Mouse (Mus musculus) forebrain, embryonic 12.5 days (tissue): ENCODE data around the gene Tepp. TPM values are rescaled to one million over a fixed set of nuclear protein-coding genes. Genes with fewer than 3 reads are reported as not detected.

Experiments
- ATAC-seq: fragments of 200-750 bp; cut with Nextera tagmentation; 2 replicates; pipeline ENCODE4 v1.8.0; 2017; ENCODE audit warnings: moderate TSS enrichment; ENCODE audit not compliant: low FRiP score
- H3K27ac ChIP-seq: fragments of 300-500 bp; sonication (generic); 2 replicates; pipeline ENCODE4 v1.5.1; 2016; ENCODE audit warnings: mild to moderate bottlenecking
- H3K27me3 ChIP-seq: fragments of 300-500 bp; sonication (generic); 2 replicates; pipeline ENCODE4 v1.6.1; 2016; ENCODE audit warnings: mild to moderate bottlenecking
- H3K36me3 ChIP-seq: fragments of 300-500 bp; sonication (generic); replicated peaks from 2 replicates; pipeline ENCODE4 v1.6.1; 2016; ENCODE audit warnings: mild to moderate bottlenecking
- H3K4me1 ChIP-seq: fragments of 300-500 bp; sonication (generic); 2 replicates; pipeline ENCODE4 v1.6.1; 2016
- H3K4me2 ChIP-seq: fragments of 300-500 bp; sonication (generic); 2 replicates; pipeline ENCODE4 v1.6.1; 2016; ENCODE audit warnings: mild to moderate bottlenecking, moderate library complexity
- H3K4me3 ChIP-seq: fragments of 300-500 bp; sonication (generic); replicated peaks from 2 replicates; pipeline ENCODE4 v1.5.1; 2016; ENCODE audit warnings: mild to moderate bottlenecking
- H3K9ac ChIP-seq: fragments of 300-500 bp; sonication (generic); 2 replicates; pipeline ENCODE4 v1.6.1; 2016; ENCODE audit warnings: mild to moderate bottlenecking
- H3K9me3 ChIP-seq: fragments of 300-500 bp; sonication (generic); 2 replicates; pipeline ENCODE4 v1.6.1; 2016
- WGBS: fragments of 180-500 bp; shearing (Covaris S2); methylation state at CpG from one replicate; pipeline ENCODE4 v1.1.7; 2016; 5-methylcytosine and 5-hydroxymethylcytosine counted together
- polyA plus RNA-seq: library from polyadenylated mRNA; unstranded; fragments of >200 nt; fragmentation: Nextera tagmentation; extraction: Ambion mirVana; gene quantifications from 2 replicates; pipeline ENCODE4 v1.2.1, GENCODE M21; 2016

The Tepp gene
- polyA plus RNA-seq, 1 experiment from 2014 or later = not detected

DNA sequence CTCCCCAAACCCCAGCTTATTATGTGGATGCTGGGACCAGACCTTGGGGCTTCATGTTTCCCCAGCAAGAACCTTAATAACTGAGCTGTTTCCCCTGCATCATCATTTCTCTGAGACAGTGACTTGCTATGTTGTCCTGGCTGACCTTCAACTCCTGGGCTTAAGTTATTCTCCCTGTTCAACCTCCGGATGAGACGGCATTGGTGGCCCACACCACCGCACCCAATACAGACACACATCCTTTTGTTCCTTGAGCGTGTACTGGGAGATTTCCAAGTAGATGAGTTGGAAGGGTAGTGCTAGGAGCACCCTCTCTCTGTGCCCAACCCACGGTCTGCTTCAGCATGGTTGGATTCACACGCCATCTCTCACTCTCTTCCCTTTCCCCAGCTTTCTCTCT is 3.5 kb downstream of the Tepp start:
- no peak overlapping the region for H3K4me2 ChIP-seq
- H3K9ac ChIP-seq = no peak overlapping the region
- ATAC-seq = no peak
- H3K27ac ChIP-seq = no peak overlapping the region
- no peak overlapping the region for H3K4me3 ChIP-seq
- WGBS = 88% methylated on average over 6 of the region's 6 CpGs
- peaks cover 16% of the 10 kb centered on the region for H3K4me1 ChIP-seq
- H3K36me3 ChIP-seq = no peaks in the 10 kb centered on the region
- H3K27me3 ChIP-seq = peaks cover 7% of the 10 kb centered on the region; the same call in 1 of the 2 replicates
- H3K9me3 ChIP-seq = no peaks in the 10 kb centered on the region

DNA sequence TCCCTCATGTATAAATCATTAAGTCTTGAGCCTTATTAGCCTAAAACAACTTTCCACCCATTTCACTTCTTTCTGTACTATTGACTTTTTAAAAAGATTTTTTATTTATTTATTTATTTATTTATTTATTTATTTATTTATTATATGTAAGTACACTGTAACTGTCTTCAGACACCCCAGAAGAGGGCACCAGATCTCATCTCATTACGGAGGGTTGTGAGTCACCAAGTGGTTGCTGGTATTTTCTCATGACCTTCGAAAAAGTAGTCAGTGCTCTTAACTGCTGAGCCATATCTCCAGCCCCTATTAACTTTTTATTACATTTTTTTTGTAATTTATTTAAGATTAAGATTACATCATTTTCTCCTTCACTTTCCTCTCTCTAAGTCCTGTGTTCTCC is 4.3 kb downstream of the Tepp start:
- no peak overlapping the region for H3K27ac ChIP-seq
- peaks cover 14% of the 10 kb centered on the region for H3K27me3 ChIP-seq
- no peak overlapping the region for H3K4me3 ChIP-seq
- 83% methylated on average over 2 of the region's 2 CpGs for WGBS
- H3K4me1 ChIP-seq = peaks cover 16% of the 10 kb centered on the region
- no peak overlapping the region for H3K9ac ChIP-seq
- H3K4me2 ChIP-seq = no peak overlapping the region
- ATAC-seq = no peak
- H3K9me3 ChIP-seq = no peaks in the 10 kb centered on the region
- no peaks in the 10 kb centered on the region for H3K36me3 ChIP-seq

DNA sequence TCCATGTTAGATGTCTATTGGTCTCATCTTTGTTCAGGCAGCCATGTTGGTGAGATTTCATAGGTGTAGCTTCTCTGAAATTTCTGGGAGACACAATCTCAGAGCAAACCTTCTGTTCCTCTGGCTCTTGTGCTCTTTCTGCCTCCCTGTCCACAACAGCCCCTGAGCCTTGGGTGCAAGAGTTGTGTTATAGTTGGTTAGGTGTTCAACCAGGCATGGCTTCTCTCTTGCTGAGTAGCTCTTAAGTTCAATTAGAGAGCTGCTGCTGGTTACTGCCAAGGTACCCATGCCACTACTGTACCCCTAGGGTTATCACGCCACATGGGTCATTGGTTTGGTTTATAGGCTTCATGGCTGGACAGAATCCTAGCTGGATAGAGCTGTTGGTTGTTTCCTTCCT is 5.0 kb downstream of the Tepp start:
- Histone ChIP-seq H3K4me1 (peaks cover 16% of the 10 kb centered on the region), H3K27ac (no peak overlapping the region), H3K9ac (no peak overlapping the region), H3K4me3 (no peak overlapping the region), H3K9me3 (no peaks in the 10 kb centered on the region), H3K36me3 (no peaks in the 10 kb centered on the region), H3K27me3 (peaks cover 19% of the 10 kb centered on the region), H3K4me2 (no peak overlapping the region)
- WGBS = 95% methylated on average over 1 of the region's 1 CpGs
- no peak for ATAC-seq

DNA sequence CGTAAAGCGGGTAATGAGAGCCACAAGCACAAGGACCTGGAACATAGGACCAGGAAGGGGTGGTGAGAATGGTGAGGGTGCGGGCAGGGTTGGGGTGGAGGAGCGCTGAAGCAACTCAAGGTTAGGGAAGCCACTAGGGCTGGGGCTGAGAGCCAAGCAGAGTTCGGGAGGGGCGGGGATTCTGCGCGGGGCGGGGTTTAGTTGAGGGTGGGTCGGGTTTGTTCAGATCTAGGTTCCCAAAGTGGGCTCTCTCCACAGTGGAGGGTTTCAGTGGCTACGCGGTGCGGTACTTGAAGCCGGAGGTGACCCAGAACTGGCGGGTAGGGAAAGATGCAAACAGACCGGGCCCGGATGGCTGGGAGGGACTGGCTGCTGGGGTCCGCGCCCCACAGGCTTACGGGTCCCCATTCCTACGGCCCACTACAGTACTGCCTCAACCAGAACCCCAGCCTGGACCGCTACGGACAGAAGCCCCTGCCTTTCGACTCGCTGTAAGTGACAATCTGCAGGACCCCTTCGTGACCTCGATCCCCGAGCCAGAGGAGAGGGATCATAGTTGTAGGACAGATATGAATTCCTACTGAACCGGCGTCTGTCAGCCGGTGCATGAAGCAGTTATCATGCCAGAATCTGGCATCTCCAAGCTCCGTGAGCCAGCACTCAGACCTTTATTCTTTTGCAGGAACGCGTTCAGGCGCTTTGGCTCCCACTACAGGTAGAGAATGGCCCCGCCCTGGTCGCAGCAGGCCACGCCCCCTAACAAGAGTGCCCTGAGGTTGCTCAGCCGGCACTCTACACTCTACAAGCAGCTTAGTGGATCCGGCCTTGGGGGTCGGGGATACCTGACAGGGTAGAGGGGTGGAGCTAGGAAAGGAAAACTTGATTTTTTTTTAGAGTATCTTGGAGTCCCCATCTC is 10.1 kb downstream of the Tepp start:
- 2% methylated on average over 41 of the region's 41 CpGs for WGBS
- H3K27ac ChIP-seq = no peak overlapping the region
- H3K36me3 ChIP-seq = peaks cover 21% of the 10 kb centered on the region
- no peaks in the 10 kb centered on the region for H3K9me3 ChIP-seq
- ATAC-seq = peak; percentile 65
- H3K4me3 ChIP-seq = peak overlapping the region; percentile 37
- peak overlapping the region; percentile 54 for H3K9ac ChIP-seq
- H3K4me1 ChIP-seq = peaks cover 10% of the 10 kb centered on the region
- peaks cover 30% of the 10 kb centered on the region for H3K27me3 ChIP-seq
- H3K4me2 ChIP-seq = peak overlapping the region; percentile 79

DNA sequence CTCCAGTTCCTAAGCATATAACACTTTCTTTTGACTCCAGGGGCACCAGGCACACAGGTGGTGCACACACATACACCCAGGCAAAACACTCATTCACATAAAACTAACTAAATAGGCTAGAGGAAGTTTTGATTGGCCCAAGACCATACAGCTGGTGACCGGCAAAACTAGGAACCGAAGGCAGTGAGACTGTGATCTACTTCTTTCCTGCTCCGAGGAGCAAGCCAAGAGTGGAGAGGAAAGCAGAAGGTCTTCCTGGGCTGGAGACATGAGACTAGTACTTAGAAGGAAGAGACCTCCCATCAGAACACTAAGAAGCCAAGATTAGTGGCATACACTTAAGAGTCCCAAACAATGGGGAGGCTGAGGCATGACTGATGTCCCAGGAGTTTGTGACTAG is 12.8 kb downstream of the Tepp start:
- H3K4me1 ChIP-seq = peaks cover 10% of the 10 kb centered on the region
- H3K4me2 ChIP-seq = no peak overlapping the region
- H3K9ac ChIP-seq = no peak overlapping the region
- H3K27me3 ChIP-seq = peaks cover 29% of the 10 kb centered on the region
- WGBS = 91% methylated on average over 3 of the region's 3 CpGs
- peaks cover 48% of the 10 kb centered on the region for H3K36me3 ChIP-seq
- H3K4me3 ChIP-seq = no peak overlapping the region
- ATAC-seq = no peak
- no peaks in the 10 kb centered on the region for H3K9me3 ChIP-seq
- no peak overlapping the region for H3K27ac ChIP-seq

DNA sequence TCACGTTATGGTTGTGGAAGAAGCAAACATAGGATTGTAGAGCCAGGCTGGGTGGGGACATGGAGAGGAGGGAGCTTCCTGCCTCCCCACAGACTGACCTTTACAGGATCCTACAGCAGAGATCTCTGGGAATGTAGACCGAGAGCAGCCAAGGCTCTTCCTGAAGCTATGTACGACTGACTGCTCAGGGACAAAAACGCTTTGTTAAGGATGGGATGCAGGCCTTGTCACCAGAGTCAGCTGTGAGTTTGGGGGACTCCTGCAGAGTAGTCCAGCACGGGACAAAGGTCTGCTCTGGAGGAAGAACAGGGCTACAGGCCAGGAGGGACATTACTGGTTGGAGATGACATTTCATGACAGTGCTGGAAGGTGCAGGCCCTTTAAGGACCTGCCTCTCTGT is 14.3 kb downstream of the Tepp start:
- Histone ChIP-seq H3K4me1 (peaks cover 11% of the 10 kb centered on the region), H3K36me3 (peaks cover 62% of the 10 kb centered on the region), H3K4me2 (no peak overlapping the region), H3K4me3 (no peak overlapping the region), H3K9me3 (no peaks in the 10 kb centered on the region), H3K9ac (no peak overlapping the region), H3K27ac (no peak overlapping the region), H3K27me3 (peaks cover 16% of the 10 kb centered on the region)
- WGBS = 42% methylated on average over 5 of the region's 5 CpGs
- ATAC-seq = no peak

DNA sequence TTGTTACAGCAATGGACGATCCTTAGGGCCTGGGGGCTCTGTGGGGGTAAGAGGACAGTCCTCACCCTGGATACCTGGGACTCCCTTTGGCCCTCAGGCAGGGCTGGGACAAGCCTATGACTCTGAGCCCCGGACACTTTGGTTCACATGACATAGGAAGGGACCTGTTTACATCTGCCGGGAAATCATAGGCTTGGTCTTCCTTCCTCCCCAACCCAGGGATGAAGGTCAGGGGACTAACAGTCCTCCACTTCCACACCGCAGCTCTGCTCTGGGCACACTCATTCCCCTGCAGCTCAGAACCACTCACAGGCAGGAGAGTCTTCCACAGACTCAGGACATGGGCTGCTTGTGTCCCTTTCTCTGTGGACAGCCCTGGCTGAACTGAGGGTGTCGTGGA is 16.5 kb downstream of the Tepp start:
- no peak overlapping the region for H3K4me3 ChIP-seq
- no peak overlapping the region for H3K27ac ChIP-seq
- no peak overlapping the region for H3K9ac ChIP-seq
- 94% methylated on average over 5 of the region's 5 CpGs for WGBS
- H3K9me3 ChIP-seq = no peaks in the 10 kb centered on the region
- no peak overlapping the region for H3K4me2 ChIP-seq
- peaks cover 14% of the 10 kb centered on the region for H3K4me1 ChIP-seq
- H3K27me3 ChIP-seq = no peaks in the 10 kb centered on the region
- no peak for ATAC-seq
- H3K36me3 ChIP-seq = peaks cover 64% of the 10 kb centered on the region

DNA sequence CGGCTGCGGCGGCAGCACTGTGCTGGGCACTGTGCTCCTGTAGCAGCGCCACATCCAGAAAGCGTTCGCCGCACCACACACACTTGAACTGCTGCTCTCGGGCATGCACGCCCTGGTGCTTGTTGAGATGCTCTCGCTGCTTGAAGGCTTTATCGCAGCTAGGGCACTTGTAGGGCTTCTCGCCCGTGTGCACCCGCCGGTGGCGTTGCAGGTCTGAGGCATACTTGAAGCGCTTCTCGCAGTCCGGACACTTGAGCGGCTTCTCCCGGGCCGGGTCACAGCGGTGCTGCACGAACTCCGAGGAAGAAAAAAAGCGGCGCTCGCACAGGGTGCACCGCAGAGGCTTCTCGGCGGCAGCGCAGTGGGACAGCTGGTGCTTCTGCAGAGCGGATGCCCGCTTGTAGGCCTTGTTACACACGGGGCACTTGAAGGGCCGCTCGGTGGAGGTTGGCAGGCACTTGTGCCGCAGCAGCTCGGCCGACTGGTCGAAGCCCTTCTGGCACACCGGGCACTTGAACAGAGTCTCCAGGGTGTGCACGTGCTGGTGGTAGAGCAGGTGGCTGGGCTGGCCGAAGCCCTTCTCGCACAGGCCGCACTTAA is 17.6 kb downstream of the Tepp start:
- no peak for ATAC-seq
- Histone ChIP-seq H3K9me3 (no peaks in the 10 kb centered on the region), H3K36me3 (peaks cover 64% of the 10 kb centered on the region), H3K27me3 (no peaks in the 10 kb centered on the region), H3K27ac (no peak overlapping the region), H3K4me3 (no peak overlapping the region), H3K4me1 (peaks cover 18% of the 10 kb centered on the region), H3K9ac (no peak overlapping the region), H3K4me2 (no peak overlapping the region)
- WGBS = 87% methylated on average over 43 of the region's 46 CpGs

DNA sequence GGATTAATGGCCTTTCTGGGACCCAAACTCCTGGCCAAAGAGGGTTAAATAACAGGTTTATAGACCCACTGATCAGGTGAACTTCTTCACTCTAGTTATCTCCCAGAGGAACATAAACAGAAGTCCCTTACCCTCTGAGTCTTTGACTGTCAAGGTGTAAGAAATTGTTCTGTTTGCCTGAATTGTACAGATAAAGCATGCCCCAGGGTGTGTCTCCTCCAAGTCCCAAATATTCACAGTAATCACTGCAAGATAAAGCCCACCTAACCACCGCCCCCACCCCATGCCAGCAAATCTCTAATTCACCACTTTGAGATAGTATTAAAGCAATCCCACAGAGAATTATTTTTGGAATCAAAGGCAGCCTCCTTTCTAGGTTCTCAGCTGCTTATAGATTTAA is 20.0 kb downstream of the Tepp start:
- Histone ChIP-seq H3K4me1 (peaks cover 20% of the 10 kb centered on the region), H3K4me2 (peak overlapping the region; percentile 87), H3K27me3 (no peaks in the 10 kb centered on the region), H3K9me3 (no peaks in the 10 kb centered on the region), H3K9ac (peak overlapping the region; percentile 95), H3K27ac (0 out of 2 replicates have a peak overlapping the region, but pooled peaks have one; percentile 97), H3K36me3 (peaks cover 56% of the 10 kb centered on the region), H3K4me3 (peak overlapping the region; percentile 81)
- no peak for ATAC-seq
- WGBS = 74% methylated on average over 1 of the region's 1 CpGs

DNA sequence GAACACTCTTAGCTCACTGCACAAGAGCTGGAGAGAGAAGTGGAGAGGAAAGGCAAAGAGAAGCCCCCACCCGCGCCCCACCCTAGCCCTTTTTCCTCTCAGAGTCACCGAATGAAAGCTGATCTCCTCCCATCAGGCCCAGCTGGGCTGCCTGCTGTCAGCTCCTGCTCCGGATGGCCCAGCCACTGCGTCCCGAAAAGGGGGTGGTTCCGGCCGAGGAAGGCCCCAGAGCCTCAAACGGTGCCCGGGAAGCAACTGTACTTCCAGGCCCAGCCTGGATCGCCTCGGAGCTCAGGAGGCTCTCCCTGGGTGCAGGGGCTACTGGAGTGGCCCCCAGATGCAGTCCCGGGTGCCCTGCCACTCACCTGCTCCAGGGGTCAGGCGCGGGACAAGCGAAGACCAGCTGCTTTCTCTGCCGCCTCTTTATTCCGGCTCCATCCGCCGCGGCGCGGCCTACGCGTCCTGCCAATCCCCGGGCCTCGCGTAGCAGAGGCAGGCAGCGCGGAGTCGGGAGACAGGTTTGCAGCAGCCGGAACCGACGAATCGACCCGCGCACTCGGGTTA is 20.9 kb downstream of the Tepp start:
- WGBS = under 1% methylated on average over 38 of the region's 38 CpGs
- Histone ChIP-seq H3K36me3 (peaks cover 48% of the 10 kb centered on the region), H3K4me3 (peak overlapping the region; percentile 81), H3K9me3 (no peaks in the 10 kb centered on the region), H3K4me2 (peak overlapping the region; percentile 87), H3K27ac (peak overlapping the region; percentile 97), H3K27me3 (no peaks in the 10 kb centered on the region), H3K9ac (peak overlapping the region; percentile 95), H3K4me1 (peaks cover 20% of the 10 kb centered on the region)
- peak; percentile 60 for ATAC-seq

DNA sequence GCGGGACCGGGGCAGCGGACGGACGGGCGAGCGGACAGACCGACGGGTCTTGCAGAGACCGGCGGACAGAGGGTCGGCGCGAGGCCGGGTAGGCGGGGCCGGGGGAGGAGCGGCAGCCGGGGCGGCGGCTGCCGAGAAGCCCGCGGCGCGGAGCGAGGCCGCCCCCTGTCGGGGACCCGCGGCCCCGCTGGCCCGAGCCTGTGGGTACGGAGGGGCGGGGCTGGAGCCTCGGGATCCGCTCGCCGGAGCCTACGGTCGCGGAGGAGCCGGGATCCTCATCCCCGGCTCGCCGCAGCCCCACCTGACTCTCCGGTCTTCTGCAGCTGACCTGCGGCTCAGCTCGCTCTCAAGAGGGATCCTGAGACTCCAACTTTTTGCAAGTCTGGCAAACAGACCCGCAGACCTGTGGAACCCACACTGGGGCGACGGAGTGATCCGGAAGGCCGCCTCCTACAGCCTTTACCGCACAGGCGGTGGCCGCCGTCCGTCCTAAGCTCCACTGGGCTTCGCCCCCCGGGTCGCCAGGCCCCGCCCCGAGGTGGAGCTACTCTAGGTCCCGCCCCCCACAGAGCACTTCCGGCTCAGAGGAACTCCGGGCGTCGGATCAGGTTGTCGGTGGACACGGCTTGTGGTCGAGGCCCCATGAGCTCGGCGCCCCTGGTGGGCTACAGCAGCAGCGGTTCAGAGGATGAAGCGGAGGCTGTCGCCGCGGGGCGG is 21.5 kb downstream of the Tepp start, which contains the start of the genes Zfp319 and Usb1:
Gene Zfp319 (minus strand): TSS at position 231 of the 717 bp plus-strand sequence.
Gene Usb1 (plus strand): TSS at position 565 of the 717 bp plus-strand sequence.
- whole genome bisulfite sequencing = under 1% methylated on average over 67 of the region's 80 CpGs
- Histone ChIP-seq H3K9me3 (no peaks in the 10 kb centered on the region), H3K27me3 (no peaks in the 10 kb centered on the region), H3K4me1 (peaks cover 20% of the 10 kb centered on the region), H3K4me3 (peak within 1 kb of the TSS; percentile 81), H3K4me2 (peak within 1 kb of the TSS; percentile 87), H3K36me3 (peaks cover 41% of the 10 kb centered on the region), H3K9ac (peak within 1 kb of the TSS; percentile 95), H3K27ac (peak within 1 kb of the TSS; percentile 97)
- peak; percentile 95 for ATAC-seq
